Comparison of ENCODE assay signal across 13 mouse cellular contexts in genomic region chr7:126168584-126168983, GRCm38 (mm10).
"Had no signal": no experiment of that assay in that cellular context is flagged by ENCODE, and none has a peak within 500 bp of the region (broad histone marks: within the 10 kb centered on the region; RNA-seq: fewer than 3 reads in every experiment).

No protein-coding gene starts in this region.

- H3K9me3 ChIP-seq: limb, embryonic 12.5 days; liver, embryonic 12.5 days; lung, embryonic 15.5 days; midbrain, embryonic 12.5 days; neural tube, embryonic 13.5 days had no signal

- H3K4me1 ChIP-seq: limb, embryonic 12.5 days; lung, embryonic 15.5 days; midbrain, embryonic 12.5 days; neural tube, embryonic 13.5 days had no signal

- DNase-seq: kidney, adult 8-10 months; kidney, postnatal 25 days; right cerebral cortex, postnatal 14 days; thymus, postnatal 36 days had no signal

- H3K4me3 ChIP-seq: limb, embryonic 12.5 days; liver, embryonic 12.5 days; lung, embryonic 15.5 days; midbrain, embryonic 12.5 days; neural tube, embryonic 13.5 days had no signal

- ATAC-seq: inflammation-experienced regulatory T-cells, adult 6 months; intestine, postnatal 0 days; liver, embryonic 12.5 days; midbrain, embryonic 16.5 days had no signal

- H3K27me3 ChIP-seq: limb, embryonic 12.5 days; liver, embryonic 12.5 days; lung, embryonic 15.5 days; midbrain, embryonic 12.5 days; neural tube, embryonic 13.5 days had no signal

- H3K9ac ChIP-seq: limb, embryonic 12.5 days; liver, embryonic 12.5 days; lung, embryonic 15.5 days; midbrain, embryonic 12.5 days; neural tube, embryonic 13.5 days had no signal

- H3K27ac ChIP-seq: limb, embryonic 12.5 days; liver, embryonic 12.5 days; lung, embryonic 15.5 days; macrophage; midbrain, embryonic 12.5 days; neural tube, embryonic 13.5 days had no signal

- H3K4me2 ChIP-seq: limb, embryonic 12.5 days; liver, embryonic 12.5 days; lung, embryonic 15.5 days; midbrain, embryonic 12.5 days; neural tube, embryonic 13.5 days had no signal
